Mouse (Mus musculus) T-helper 1 cell (primary cell): Measurements from ENCODE around the gene Olfr1138.

Experiments
- in situ Hi-C: fragments of 300-600 bp; cut with MboI, MseI; formaldehyde crosslinking; loops from one replicate; pipeline ENCODE4 v1.15.1; 2025; ENCODE audit warnings: high pct_unique_total_duplicates

Olfr1138 gene

DNA sequence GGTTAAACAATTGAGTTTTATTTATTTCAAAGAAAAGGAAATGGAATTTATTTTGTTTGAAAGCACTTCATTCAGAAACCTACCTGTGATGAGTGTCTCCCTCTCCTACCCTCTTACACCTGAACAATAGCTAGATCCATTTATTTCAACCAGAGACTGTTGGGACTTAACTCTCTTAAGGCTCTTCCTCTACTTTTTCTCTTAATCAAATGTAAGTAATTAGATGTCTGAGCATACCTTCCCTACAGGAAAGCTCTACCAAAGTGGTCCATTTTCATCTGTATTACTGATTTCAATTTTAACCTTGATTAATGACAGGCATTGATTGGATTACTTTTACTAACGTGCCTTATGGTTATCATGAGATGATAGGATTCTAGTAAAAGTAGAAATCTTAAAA is at the start of gene Olfr1138:
Gene Olfr1138 (minus strand): TSS at position 101 of the 400 bp plus-strand sequence.
- in situ Hi-C loops, result no loop called here

- in situ Hi-C loops, result no loop called here
These were observed 39.4 kb upstream of the Olfr1138 start, which contains the start of gene Olfr152 for GRCm38 (mm10) chr2:87779183-87779582. TSS of gene Olfr152 (plus strand) at chr2:87779483.

GRCm38 (mm10) chr2:87776143-87776542 is 36.4 kb upstream of the Olfr1138 start:
- in situ Hi-C loops, result no loop called here

DNA sequence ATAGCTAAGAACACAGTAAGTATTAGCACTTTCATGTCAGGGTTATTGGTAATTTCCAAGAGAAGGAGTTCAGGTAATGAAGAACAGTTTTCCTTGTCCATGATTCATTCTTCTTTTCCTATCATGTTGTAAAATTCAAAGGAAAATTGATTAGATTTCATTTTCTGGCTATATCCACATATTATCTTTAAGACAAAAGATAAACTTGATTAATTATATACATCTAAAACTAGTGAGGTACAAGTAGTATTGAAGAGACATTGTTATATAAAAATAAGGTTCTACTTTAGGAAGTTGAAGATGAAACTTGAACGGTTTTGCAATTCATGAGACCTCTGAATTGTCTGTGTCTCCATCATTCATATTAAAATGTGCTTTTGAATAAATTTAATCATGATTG is 14.1 kb upstream of the Olfr1138 start, which contains the start of gene Olfr1141:
Gene Olfr1141 (minus strand): TSS at position 101 of the 400 bp plus-strand sequence.
- in situ Hi-C loops, result no loop called here

GRCm38 (mm10) chr2:87743452-87743851 is 3.7 kb upstream of the Olfr1138 start, which contains the start of gene Olfr1140:
TSS of gene Olfr1140 (plus strand) at chr2:87743752.
- in situ Hi-C loops, result no loop called here

- in situ Hi-C loops, result no loop called here
These were observed 26.7 kb downstream of the Olfr1138 start, which contains the start of gene Olfr1137 for GRCm38 (mm10) chr2:87713079-87713478. TSS of gene Olfr1137 (minus strand) at chr2:87713179.

DNA sequence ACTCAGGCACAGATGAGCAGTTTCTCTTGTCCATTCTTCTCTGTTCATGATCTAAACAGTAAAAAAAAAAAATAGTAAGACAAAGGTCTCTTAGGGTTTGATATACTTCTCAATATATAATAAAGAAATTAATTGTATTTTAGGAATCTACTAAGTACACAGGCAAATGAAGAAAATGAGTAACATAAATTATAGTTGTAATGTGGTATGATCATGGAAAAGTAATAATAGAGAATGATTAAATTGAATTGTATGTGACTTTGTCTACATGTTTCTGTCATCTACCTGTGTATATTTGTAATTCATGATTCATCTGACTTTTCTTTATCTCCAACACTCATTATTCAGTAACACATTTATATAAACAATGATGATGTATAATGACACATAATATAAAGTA is 45.9 kb downstream of the Olfr1138 start, which contains the start of gene Olfr1136:
Gene Olfr1136 (minus strand): TSS at position 101 of the 400 bp plus-strand sequence.
- in situ Hi-C loops, result no loop called here
